16 mouse cellular contexts compared by ENCODE assay signal in the genomic region with DNA sequence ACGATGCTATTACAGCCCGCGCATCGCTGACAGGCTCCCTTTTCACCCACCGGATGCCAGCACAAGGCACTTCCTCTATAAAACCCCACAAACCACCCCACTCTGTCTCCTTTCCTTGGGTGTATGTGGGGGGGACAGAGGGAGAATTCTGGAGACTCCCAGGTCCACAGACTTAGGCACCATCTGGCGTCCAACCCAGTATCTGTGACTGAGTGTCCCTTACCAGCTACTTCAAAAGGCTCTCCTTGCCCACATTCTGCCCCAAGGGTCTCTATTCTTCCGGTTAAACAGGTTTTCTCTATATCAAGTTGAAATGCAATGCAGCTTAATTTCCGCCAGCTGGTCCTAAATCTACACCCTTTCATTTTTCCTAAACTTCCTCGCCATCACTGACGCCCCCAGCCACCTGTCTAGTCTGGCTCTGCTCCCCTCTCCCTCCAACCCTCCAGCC. TPM values are rescaled to one million over a fixed set of nuclear protein-coding genes. Genes with fewer than 3 reads are reported as not detected.
DNase-seq lines count a peak whose midpoint lies in the region; ATAC-seq and TF ChIP-seq lines count a peak whose summit lies in the region.
"Had no signal": no experiment of that assay in that cellular context is flagged by ENCODE, and none has a peak within 500 bp of the region (broad histone marks: within the 10 kb centered on the region; RNA-seq: fewer than 3 reads in every experiment).

No protein-coding gene starts in this region.

- H3K4me2 ChIP-seq in hindbrain, postnatal 0 days (ENCODE audit: low read depth, low read length), result no peak overlapping the region
- H3K4me2 ChIP-seq in hindbrain, embryonic 13.5 days, result no peak overlapping the region
- H3K4me2 ChIP-seq: embryonic facial prominence, embryonic 13.5 days had no signal

- no peaks in the 10 kb centered on the region for H3K9me3 ChIP-seq in hindbrain, postnatal 0 days (ENCODE audit: low read length)
- no peaks in the 10 kb centered on the region for H3K9me3 ChIP-seq in hindbrain, embryonic 13.5 days
- H3K9me3 ChIP-seq: embryonic facial prominence, embryonic 13.5 days; megakaryocyte, embryonic 14.5 days had no signal

- no peak for ATAC-seq in hindbrain, postnatal 0 days
- ATAC-seq in hindbrain, embryonic 13.5 days (ENCODE audit: low FRiP score), result no peak

- no peaks in the 10 kb centered on the region for H3K27me3 ChIP-seq in hindbrain, postnatal 0 days (ENCODE audit: insufficient read depth, low read length)
- H3K27me3 ChIP-seq in hindbrain, embryonic 13.5 days, result no peaks in the 10 kb centered on the region
- H3K27me3 ChIP-seq: embryonic facial prominence, embryonic 13.5 days had no signal

- DNase-seq in cerebellum, postnatal 10 days, result peak; percentile 39 to 40
- no peak for DNase-seq in cerebellum, adult 18-20 months
- DNase-seq in hindbrain, postnatal 0 days (ENCODE audit: low spot score), result peak; percentile 15
- peak; percentile 58 to 62 for DNase-seq in right cerebral cortex, postnatal 10 days (ENCODE audit: low spot score in 2 of 2)
- no peak for DNase-seq in right cerebral cortex, postnatal 14 days
- peak; percentile 42 for DNase-seq in thymus, postnatal 4 days
- DNase-seq in spleen, adult 18-20 months, result no peak
- DNase-seq: cerebellum, adult 8-10 months; heart, postnatal 10 days; kidney, adult 8-10 months; lung, adult 18-20 months; retina, postnatal 1 day had no signal

- 73% methylated on average over 10 of the region's 10 CpGs for WGBS in hindbrain, postnatal 0 days
- 74% methylated on average over 10 of the region's 10 CpGs for WGBS in hindbrain, embryonic 13.5 days

- no peaks in the 10 kb centered on the region for H3K36me3 ChIP-seq in hindbrain, postnatal 0 days (ENCODE audit: insufficient read depth, low read length)
- H3K36me3 ChIP-seq in hindbrain, embryonic 13.5 days, result no peaks in the 10 kb centered on the region
- H3K36me3 ChIP-seq: embryonic facial prominence, embryonic 13.5 days had no signal

- H3K4me3 ChIP-seq in hindbrain, postnatal 0 days (ENCODE audit: low read length), result no peak overlapping the region
- H3K4me3 ChIP-seq in hindbrain, embryonic 13.5 days, result no peak overlapping the region
- H3K4me3 ChIP-seq: embryonic facial prominence, embryonic 13.5 days; megakaryocyte, embryonic 14.5 days had no signal

- no peak overlapping the region for H3K9ac ChIP-seq in hindbrain, postnatal 0 days (replicated peaks; ENCODE audit: low read length)
- no peak overlapping the region for H3K9ac ChIP-seq in hindbrain, embryonic 13.5 days
- H3K9ac ChIP-seq: embryonic facial prominence, embryonic 13.5 days had no signal

- H3K27ac ChIP-seq in hindbrain, postnatal 0 days, result no peak overlapping the region
- no peak overlapping the region for H3K27ac ChIP-seq in hindbrain, embryonic 13.5 days
- H3K27ac ChIP-seq: embryonic facial prominence, embryonic 13.5 days had no signal

- no peak for TF ChIP-seq CTCF in hindbrain, postnatal 0 days (IDR thresholded peaks at IDR 0.05; ENCODE audit: low read depth)

- H3K4me1 ChIP-seq in hindbrain, postnatal 0 days (ENCODE audit: insufficient read depth, low read length), result no peaks in the 10 kb centered on the region
- 0 out of 2 replicates have a peak, but pooled peaks cover 2% of the 10 kb centered on the region for H3K4me1 ChIP-seq in hindbrain, embryonic 13.5 days (replicated peaks)
- H3K4me1 ChIP-seq: megakaryocyte, embryonic 14.5 days had no signal

RNA-seq across cellular contexts. Expression of a gene that starts 36.2 kb away (rescaled TPM):
- total RNA-seq in hindbrain, postnatal 0 days (2014; rRNA removed), result 96.9 and 105 TPM in 2 replicates
- 56.1 and 57.0 TPM in 2 replicates for polyA plus RNA-seq in hindbrain, postnatal 0 days (2015; fragmentation: Nextera tagmentation; extraction: Ambion mirVana)
- polyA plus RNA-seq in hindbrain, embryonic 13.5 days (2015; fragmentation: Nextera tagmentation; extraction: Ambion mirVana), result 36.6 and 39.4 TPM in 2 replicates
- total RNA-seq: granulocyte monocyte progenitor cell, adult 5-6 weeks had no signal

Comparison
In these comparisons a context has a peak if more than half of its experiments do, and no peak if none do; other contexts are left out.
1. DNase-seq: peak in cerebellum, postnatal 10 days (2 of 2), hindbrain, postnatal 0 days (single experiment), right cerebral cortex, postnatal 10 days (2 of 2) and thymus, postnatal 4 days (single experiment); none in cerebellum, adult 18-20 months (0 of 2), right cerebral cortex, postnatal 14 days (single experiment) and spleen, adult 18-20 months (0 of 2).